Mouse (Mus musculus) limb, embryonic 12.5 days (tissue): ENCODE data around the gene Il16. TPM values are rescaled to one million over a fixed set of nuclear protein-coding genes. Genes with fewer than 3 reads are reported as not detected.

ENCODE experiments used
- ATAC-seq: fragments of 200-750 bp; cut with Nextera tagmentation; 2 replicates; pipeline ENCODE4 v1.8.0; 2017; ENCODE audit warnings: low read depth, moderate TSS enrichment; ENCODE audit not compliant: insufficient number of reproducible peaks, insufficient read depth, low FRiP score, low TSS enrichment
- H3K27ac ChIP-seq: fragments of 300-500 bp; sonication (generic); 2 replicates; pipeline ENCODE4 v1.5.1; 2016; ENCODE audit warnings: mild to moderate bottlenecking, moderate library complexity
- H3K27me3 ChIP-seq: fragments of 300-500 bp; sonication (generic); 2 replicates; pipeline ENCODE4 v1.6.1; 2016; ENCODE audit warnings: mild to moderate bottlenecking, moderate library complexity
- H3K36me3 ChIP-seq: fragments of 300-500 bp; sonication (generic); 2 replicates; pipeline ENCODE4 v1.6.1; 2016; ENCODE audit warnings: mild to moderate bottlenecking, moderate library complexity
- H3K4me1 ChIP-seq: fragments of 300-500 bp; sonication (generic); replicated peaks from 2 replicates; pipeline ENCODE4 v1.6.1; 2016
- H3K4me2 ChIP-seq: fragments of 300-500 bp; sonication (generic); 2 replicates; pipeline ENCODE4 v1.6.1; 2016; ENCODE audit warnings: mild to moderate bottlenecking, moderate library complexity
- H3K4me3 ChIP-seq: fragments of 300-500 bp; sonication (generic); replicated peaks from 2 replicates; pipeline ENCODE4 v1.5.1; 2016; ENCODE audit warnings: mild to moderate bottlenecking
- H3K9ac ChIP-seq: fragments of 300-500 bp; sonication (generic); replicated peaks from 2 replicates; pipeline ENCODE4 v1.6.1; 2016; ENCODE audit warnings: mild to moderate bottlenecking, moderate library complexity
- H3K9me3 ChIP-seq: fragments of 300-500 bp; sonication (generic); 2 replicates; pipeline ENCODE4 v1.6.1; 2016; ENCODE audit warnings: mild to moderate bottlenecking, moderate library complexity
- WGBS: fragments of 180-500 bp; shearing (Covaris S2); methylation state at CpG from one replicate; pipeline ENCODE4 v1.1.7; 2016; 5-methylcytosine and 5-hydroxymethylcytosine counted together
- polyA plus RNA-seq: library from polyadenylated mRNA; unstranded; fragments of >200 nt; fragmentation: Nextera tagmentation; extraction: Ambion mirVana; gene quantifications from 2 replicates; pipeline ENCODE4 v1.2.1, GENCODE M21; 2016

Il16 gene
- polyA plus RNA-seq, 1 experiment from 2014 or later = 2.9 TPM

- H3K4me2 ChIP-seq = no peak overlapping the region; the same call in 1 of the 2 replicates
- H3K27ac ChIP-seq = peak overlapping the region; percentile 67; the same call in 1 of the 2 replicates
- no peak for ATAC-seq
These were observed 141.2 kb downstream of the Il16 start for GRCm38 (mm10) chr7:83604180-83604944.

GRCm38 (mm10) chr7:83599913-83600286 lies 145.6 kb downstream of the Il16 start:
- H3K27ac ChIP-seq = no peak overlapping the region
- H3K27me3 ChIP-seq = no peaks in the 10 kb centered on the region
- H3K4me3 ChIP-seq = no peak overlapping the region
- H3K36me3 ChIP-seq = no peaks in the 10 kb centered on the region
- H3K4me2 ChIP-seq = no peak overlapping the region
- no peak for ATAC-seq
- peaks cover 16% of the 10 kb centered on the region for H3K4me1 ChIP-seq
- H3K9me3 ChIP-seq = no peaks in the 10 kb centered on the region
- 58% methylated on average over 8 of the region's 8 CpGs for WGBS
- H3K9ac ChIP-seq = no peak overlapping the region

More at GRCm38 (mm10) chr7:83604180-83604944, 141.2 kb downstream of the Il16 start:
- Histone ChIP-seq H3K4me3 (no peak overlapping the region), H3K9ac (no peak overlapping the region), H3K4me1 (peaks cover 19% of the 10 kb centered on the region), H3K36me3 (no peaks in the 10 kb centered on the region), H3K9me3 (no peaks in the 10 kb centered on the region), H3K27me3 (no peaks in the 10 kb centered on the region)
- 89% methylated on average over 7 of the region's 7 CpGs for WGBS

DNA sequence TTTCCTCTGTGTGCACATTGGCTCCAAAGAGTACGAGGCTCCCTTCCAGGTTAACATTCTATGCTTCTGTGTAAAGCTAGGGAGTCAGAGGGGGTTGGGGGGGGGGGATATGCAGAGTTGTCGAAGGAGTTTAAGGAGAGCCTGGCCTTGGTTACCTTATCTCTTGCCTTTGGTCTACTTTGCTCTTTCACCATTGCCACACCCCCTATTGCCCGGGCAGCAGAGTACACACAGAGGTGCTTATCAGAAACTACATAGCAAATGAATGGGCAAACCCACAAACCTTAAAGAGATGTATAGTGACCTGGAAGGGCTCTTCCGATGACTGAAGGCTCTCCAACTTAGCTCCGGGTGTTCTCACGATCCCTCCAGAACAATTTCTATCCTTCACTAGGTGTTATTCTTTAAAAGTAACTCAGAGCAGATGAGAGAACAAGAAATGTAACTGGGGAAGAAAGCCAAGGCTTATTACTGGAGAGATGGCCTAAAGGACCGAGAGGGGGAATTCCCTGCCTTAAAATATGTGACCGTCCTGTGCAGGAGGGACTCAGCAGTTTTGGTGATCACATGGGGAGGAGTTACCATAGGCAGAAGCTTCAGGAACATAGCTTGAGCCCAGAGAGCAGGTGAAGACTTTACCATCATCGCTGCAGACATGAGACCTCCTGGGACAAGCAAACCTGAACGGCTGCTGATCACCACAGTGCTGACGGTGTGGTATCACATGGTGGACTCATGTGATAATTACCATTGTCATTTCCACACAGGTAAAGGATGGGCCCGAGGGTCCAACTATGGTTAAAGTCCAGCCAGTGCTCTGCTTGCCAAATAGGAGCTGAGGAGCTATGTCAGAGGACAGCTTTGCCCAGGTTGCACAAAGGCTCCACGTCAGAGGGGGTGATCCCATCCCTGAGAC lies 146.3 kb downstream of the Il16 start:
- no peak for ATAC-seq

DNA sequence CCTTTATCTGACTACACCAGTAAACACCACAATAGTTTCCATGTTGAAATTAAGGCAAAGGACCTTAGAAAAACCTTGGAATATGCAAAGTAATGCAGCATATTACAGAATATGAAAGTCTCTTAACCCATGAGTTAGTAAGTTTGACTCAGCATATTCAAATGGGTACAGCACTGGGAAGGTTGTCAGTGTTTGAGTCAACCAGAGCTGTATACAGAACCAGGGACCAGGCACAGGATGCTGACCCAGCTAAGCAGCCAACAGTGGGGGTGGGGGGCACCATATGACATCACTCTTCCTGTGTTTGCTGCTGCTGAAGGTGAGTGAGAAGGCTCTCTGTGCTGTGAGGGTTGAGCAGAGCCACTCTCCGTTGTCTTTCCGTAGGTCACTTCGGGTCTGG lies 148.5 kb downstream of the Il16 start:
- H3K9me3 ChIP-seq = no peaks in the 10 kb centered on the region
- no peak for ATAC-seq
- WGBS = 91% methylated on average over 3 of the region's 3 CpGs

More for the DNA sequence above, 146.3 kb downstream of the Il16 start:
- Histone ChIP-seq H3K9me3 (no peaks in the 10 kb centered on the region), H3K4me2 (no peak overlapping the region), H3K9ac (no peak overlapping the region), H3K36me3 (no peaks in the 10 kb centered on the region), H3K27me3 (no peaks in the 10 kb centered on the region), H3K4me3 (no peak overlapping the region), H3K4me1 (peaks cover 10% of the 10 kb centered on the region), H3K27ac (no peak overlapping the region)
- 91% methylated on average over 13 of the region's 13 CpGs for WGBS

GRCm38 (mm10) chr7:83594056-83594455 lies 151.5 kb downstream of the Il16 start:
- Histone ChIP-seq H3K4me1 (peaks cover 5% of the 10 kb centered on the region; the same call in 1 of the 2 replicates), H3K9me3 (no peaks in the 10 kb centered on the region), H3K4me2 (no peak overlapping the region), H3K9ac (no peak overlapping the region), H3K27ac (no peak overlapping the region), H3K4me3 (no peak overlapping the region), H3K36me3 (no peaks in the 10 kb centered on the region), H3K27me3 (no peaks in the 10 kb centered on the region)
- 80% methylated on average over 3 of the region's 3 CpGs for WGBS
- no peak for ATAC-seq

More for the DNA sequence above, 148.5 kb downstream of the Il16 start:
- Histone ChIP-seq H3K4me3 (no peak overlapping the region), H3K4me1 (no peaks in the 10 kb centered on the region), H3K27me3 (no peaks in the 10 kb centered on the region), H3K9ac (no peak overlapping the region), H3K4me2 (no peak overlapping the region), H3K36me3 (no peaks in the 10 kb centered on the region), H3K27ac (no peak overlapping the region)

Other genes starting within 250 kb of the Il16 start
- gene Tmc3, start 160.8 kb downstream of the Il16 start, polyA plus RNA-seq = 2.4 TPM in 2 replicates
- 18.6 and 21.3 TPM in 2 replicates for gene Stard5, start 113.8 kb downstream of the Il16 start, polyA plus RNA-seq
- 0.32 and 0.45 TPM in 2 replicates for gene Cfap161, start 49.2 kb upstream of the Il16 start, polyA plus RNA-seq
- 23.0 and 24.3 TPM in 2 replicates for gene Tlnrd1, start 138.6 kb upstream of the Il16 start, polyA plus RNA-seq
- 97.0 and 105 TPM in 2 replicates for gene Mesd, start 138.7 kb upstream of the Il16 start, polyA plus RNA-seq